Mouse (Mus musculus) mouse embryonic stem cell (cell line): Measurements from ENCODE around the gene Ifi213.
"Not testable (repeated sequence)": the region's sequence is repeated elsewhere in the genome, so short reads cannot be mapped to it uniquely, and the experiment has no call there.

Source experiments
- in situ Hi-C, 2 experiments: fragments of 300-500 bp; cut with MboI; formaldehyde crosslinking; loops; 1 replicate in 1 of 2; 3 replicates in 1 of 2; pipeline ENCODE4 v1.14.3; 2019 to 2020; ENCODE audit warnings: low sequenced_read_pairs in 2 of 2, low pct_unique_long_range_greater_than_20kb in 1 of 2, mixed read lengths in 1 of 2; ENCODE audit not compliant: unreplicated experiment in 1 of 2

Ifi213 gene

GRCm38 (mm10) chr1:173598838-173599494 lies at the start of gene Ifi213:
Gene Ifi213 (minus strand): TSS chr1:173599274.
- in situ Hi-C loops = loop anchor here in 1 of 2 experiments (5.0 kb wide), 1 partner anchor 78 kb away; no protein-coding TSS in a partner anchor

GRCm38 (mm10) chr1:173645393-173645792 lies 46.3 kb upstream of the Ifi213 start:
- in situ Hi-C loops = no loop called here

GRCm38 (mm10) chr1:173633969-173634645 lies 35.0 kb upstream of the Ifi213 start:
- in situ Hi-C loops = no loop called here

GRCm38 (mm10) chr1:173630622-173631021 lies 31.5 kb upstream of the Ifi213 start, which contains the start of gene Ifi209:
Gene Ifi209 (plus strand): TSS chr1:173630917.
- in situ Hi-C loops = not testable (repeated sequence)

- in situ Hi-C loops = no loop called here
Measured at GRCm38 (mm10) chr1:173626686-173627085, 27.6 kb upstream of the Ifi213 start.

- in situ Hi-C loops = no loop called here
Measured at GRCm38 (mm10) chr1:173624052-173624451, 25.0 kb upstream of the Ifi213 start.

- in situ Hi-C loops = not testable (repeated sequence)
Measured at GRCm38 (mm10) chr1:173622216-173622615, 23.1 kb upstream of the Ifi213 start.

GRCm38 (mm10) chr1:173610291-173610690 lies 11.2 kb upstream of the Ifi213 start:
- in situ Hi-C loops = not testable (repeated sequence)

GRCm38 (mm10) chr1:173589698-173590097 lies 9.4 kb downstream of the Ifi213 start:
- in situ Hi-C loops = not testable (repeated sequence)

GRCm38 (mm10) chr1:173579921-173580585 lies 19.0 kb downstream of the Ifi213 start:
- in situ Hi-C loops = no loop called here

- in situ Hi-C loops = no loop called here
Measured at GRCm38 (mm10) chr1:173579079-173579478, 20.0 kb downstream of the Ifi213 start.

- in situ Hi-C loops = not testable (repeated sequence)
Measured at GRCm38 (mm10) chr1:173550491-173551050, 48.5 kb downstream of the Ifi213 start.

GRCm38 (mm10) chr1:173548798-173549197 lies 50.3 kb downstream of the Ifi213 start:
- in situ Hi-C loops = not testable (repeated sequence)

GRCm38 (mm10) chr1:173535791-173536190 lies 63.3 kb downstream of the Ifi213 start, which contains the start of gene Ifi214:
Gene Ifi214 (minus strand): TSS chr1:173535957.
- in situ Hi-C loops = not testable (repeated sequence)

- in situ Hi-C loops = no loop called here
Measured at GRCm38 (mm10) chr1:173521452-173521851, 77.6 kb downstream of the Ifi213 start.
